Mouse (Mus musculus) cortical plate, adult 2 months (tissue): Measurements from ENCODE around the gene Prkacb.

Experiments
- CTCF ChIP-seq: fragments of 200-500 bp; IDR thresholded peaks from 2 replicates; pipeline ENCODE4 v1.5.1; 2011; ENCODE audit warnings: mild to moderate bottlenecking, control low read depth, low read length; ENCODE audit not compliant: insufficient read depth; ENCODE audit errors: extremely low read depth
- POLR2A ChIP-seq: fragments of 200-500 bp; IDR thresholded peaks from 2 replicates; pipeline ENCODE4 v1.6.1; 2011; ENCODE audit warnings: mild to moderate bottlenecking, low read length, control low read depth; ENCODE audit not compliant: insufficient read depth; ENCODE audit errors: extremely low read depth

DNA sequence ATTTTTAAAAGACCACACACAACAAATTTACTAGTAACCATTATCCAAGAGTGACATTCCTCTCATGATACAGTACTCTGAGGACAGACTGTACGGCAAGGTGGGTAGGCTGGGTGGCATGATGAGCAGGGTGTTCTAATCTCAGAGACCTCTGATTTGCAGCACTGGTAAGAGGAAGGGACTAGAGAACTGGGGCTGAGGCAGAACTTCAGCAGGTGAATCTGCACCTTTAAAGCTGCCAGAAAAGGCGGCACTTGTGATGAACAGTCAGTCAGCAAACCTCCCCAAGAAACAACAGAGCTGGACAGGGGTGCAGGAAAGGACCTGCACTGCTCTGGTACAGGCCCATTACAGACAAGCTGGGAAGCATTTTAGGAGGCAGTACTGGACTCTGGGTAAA, 41.9 kb downstream of the Prkacb start:
- TF ChIP-seq CTCF = no peak
- no peak for TF ChIP-seq POLR2A
